Mouse (Mus musculus) gastrocnemius, adult 2 months (tissue): ENCODE data around the gene Spc24. TPM values are rescaled to one million over a fixed set of nuclear protein-coding genes. Genes with fewer than 3 reads are reported as not detected.

Experiments used
- DNase-seq: peaks from one replicate; pipeline ENCODE4 v3.0.0; 2022
- H3K27ac ChIP-seq: fragments of 200-600 bp; 2 replicates; pipeline ENCODE4 v1.8.1; 2022; ENCODE audit warnings: mild to moderate bottlenecking
- H3K4me3 ChIP-seq: fragments of 200-600 bp; 2 replicates; pipeline ENCODE4 v1.8.1; 2022; ENCODE audit warnings: mild to moderate bottlenecking, moderate library complexity
- CTCF ChIP-seq: fragments of 200-600 bp; IDR thresholded peaks from 2 replicates; pipeline ENCODE4 v1.8.1; 2022; ENCODE audit warnings: antibody characterized with exemption, mild to moderate bottlenecking, moderate library complexity
- intact Hi-C: fragments of 180-260 bp; cut with DNase I; formaldehyde crosslinking; loops from one replicate; pipeline ENCODE4 v1.15.1; 2025
- long read RNA-seq, 2 experiments: library from polyadenylated mRNA; stranded (forward); transcript quantifications; one replicate each; pipeline ENCODE4 v2.0.0; 2021
- total RNA-seq, 2 experiments: library from RNA; stranded (reverse); gene quantifications; 2 replicates each; pipeline ENCODE4 v1.2.3; 2021

Spc24 gene
- under 1 TPM; 0.50 to 0.89 TPM for total RNA-seq
- long read RNA-seq, experiment 1, partial matches to known transcripts: 0 of 3 reads
- long read RNA-seq, experiment 1, other reads (novel, unspliced or antisense): 1 of 3 reads
- long read RNA-seq, experiment 2, partial matches to known transcripts: 0 of 3 reads
- long read RNA-seq, experiment 2, other reads (novel, unspliced or antisense): 0 of 3 reads

DNA sequence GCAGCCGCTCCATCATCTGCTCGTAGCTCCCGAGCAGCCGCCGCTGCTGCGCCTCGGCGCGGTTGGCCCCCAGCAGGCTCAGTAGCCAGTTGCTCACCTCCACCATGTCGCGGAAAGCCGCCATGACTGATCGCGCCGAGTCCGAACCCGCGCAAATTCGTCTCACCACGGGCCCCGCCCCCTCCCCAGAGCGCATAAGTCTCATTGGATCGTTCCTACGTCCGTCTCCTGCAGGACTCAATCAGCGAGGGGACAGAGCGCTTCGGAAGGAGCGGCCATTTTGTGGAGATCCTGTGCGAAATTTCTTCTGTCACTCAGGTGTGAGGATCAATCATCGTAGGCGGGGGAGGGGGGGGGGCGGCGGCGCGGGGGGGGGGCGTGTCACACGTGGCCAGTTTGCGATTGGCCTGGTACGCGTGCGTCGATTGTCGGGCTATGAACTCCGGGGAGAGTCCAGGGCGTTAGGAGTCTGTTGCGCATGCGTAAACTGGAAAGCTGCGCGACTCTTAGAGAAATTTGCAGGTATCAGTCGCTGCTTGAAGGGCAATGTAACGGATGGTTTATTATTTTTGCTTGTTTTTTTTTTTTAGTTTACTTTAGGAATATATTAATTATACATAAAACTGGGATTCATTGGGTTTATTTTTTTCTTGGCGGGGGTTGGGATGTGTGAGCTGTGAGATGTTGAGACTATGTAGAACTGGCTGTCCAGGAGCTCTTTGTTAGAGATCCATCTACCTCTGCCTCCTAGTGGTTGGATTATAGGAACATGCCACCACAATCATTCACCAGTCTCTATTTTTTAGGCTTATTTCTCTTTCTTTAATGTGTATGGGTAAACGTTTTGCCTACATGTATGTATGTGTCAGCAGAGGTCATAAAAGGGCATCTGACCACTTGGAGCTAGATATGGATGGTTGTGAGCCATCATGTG lies at the start of gene Spc24:
Spc24 (minus strand) TSS at position 149 of the 934 bp plus-strand sequence.
- Histone ChIP-seq H3K27ac (peak within 1 kb of the TSS; percentile 87), H3K4me3 (peak within 1 kb of the TSS; percentile 92)
- intact Hi-C loops: loop anchor here (5.0 kb wide), 1 partner anchor 38 kb away; the partner anchor contains the start of gene Ldlr
- TF ChIP-seq CTCF: peak; percentile 39; the same call in 1 of the 2 replicates
- peak; percentile 95 for DNase-seq

DNA sequence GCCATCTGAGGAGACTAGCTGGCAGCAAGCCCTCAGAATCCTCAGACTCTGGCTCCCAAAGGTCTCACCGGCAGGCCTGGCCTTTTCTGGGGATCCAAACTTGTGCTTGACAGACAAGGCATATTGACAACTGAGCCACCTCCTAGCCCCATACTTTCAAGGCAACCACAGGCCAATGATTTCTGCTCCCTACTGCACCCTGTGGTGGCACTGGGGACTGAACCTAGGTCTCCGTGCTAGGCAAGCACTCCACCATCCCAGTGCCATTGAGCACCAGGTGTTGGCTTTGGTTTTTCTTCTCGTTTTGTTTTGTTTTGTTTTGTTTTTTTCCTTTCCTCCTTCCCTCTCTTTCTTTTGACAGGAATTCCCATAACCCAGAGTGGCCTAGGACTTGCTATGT lies 48.5 kb upstream of the Spc24 start:
- Histone ChIP-seq H3K27ac (no peak overlapping the region), H3K4me3 (no peak overlapping the region)
- no peak for TF ChIP-seq CTCF
- DNase-seq: no peak
- intact Hi-C loops: no loop called here

DNA sequence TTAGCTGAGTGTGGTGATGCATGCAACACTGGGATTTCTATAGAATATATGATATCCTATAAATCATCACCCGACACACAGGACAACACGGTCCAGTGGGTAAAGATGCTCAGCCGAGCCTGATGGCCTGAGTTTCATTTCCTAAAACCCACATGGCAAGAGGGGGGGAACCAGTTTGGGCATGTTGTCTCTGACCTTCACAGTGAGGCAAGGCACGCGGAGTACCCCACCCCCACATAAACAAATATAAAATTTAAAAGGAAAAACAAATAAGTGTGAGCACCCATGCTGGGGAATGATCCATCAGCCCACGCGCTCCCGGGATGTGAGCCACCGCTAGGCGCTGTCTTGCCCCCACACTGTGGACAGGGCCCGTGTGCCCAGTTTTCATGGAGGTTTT lies 46.9 kb upstream of the Spc24 start:
- no peak overlapping the region for H3K4me3 ChIP-seq
- DNase-seq: no peak
- no peak overlapping the region for H3K27ac ChIP-seq
- no peak for TF ChIP-seq CTCF
- intact Hi-C loops: no loop called here

DNA sequence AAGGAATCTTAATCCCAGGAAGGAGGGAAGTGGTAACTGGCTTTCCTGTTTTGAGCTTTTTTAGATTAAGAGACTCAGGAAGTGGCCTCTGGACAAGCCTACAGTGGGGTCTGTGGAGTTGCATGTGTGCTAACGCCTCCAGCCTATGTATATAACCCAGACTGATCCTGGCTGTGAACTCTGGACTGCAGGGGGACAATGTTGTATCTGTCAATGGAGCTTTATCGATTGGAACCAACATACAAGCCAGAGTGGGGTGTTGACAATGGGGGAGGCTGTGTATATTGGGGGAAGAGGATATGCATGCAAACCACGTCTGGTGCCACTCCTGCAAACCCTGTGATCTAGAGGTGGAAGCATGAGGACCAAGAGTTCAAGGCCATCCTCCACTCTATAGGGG lies 46.3 kb upstream of the Spc24 start:
- TF ChIP-seq CTCF: no peak
- DNase-seq: no peak
- Histone ChIP-seq H3K4me3 (no peak overlapping the region), H3K27ac (no peak overlapping the region)
- intact Hi-C loops: no loop called here

DNA sequence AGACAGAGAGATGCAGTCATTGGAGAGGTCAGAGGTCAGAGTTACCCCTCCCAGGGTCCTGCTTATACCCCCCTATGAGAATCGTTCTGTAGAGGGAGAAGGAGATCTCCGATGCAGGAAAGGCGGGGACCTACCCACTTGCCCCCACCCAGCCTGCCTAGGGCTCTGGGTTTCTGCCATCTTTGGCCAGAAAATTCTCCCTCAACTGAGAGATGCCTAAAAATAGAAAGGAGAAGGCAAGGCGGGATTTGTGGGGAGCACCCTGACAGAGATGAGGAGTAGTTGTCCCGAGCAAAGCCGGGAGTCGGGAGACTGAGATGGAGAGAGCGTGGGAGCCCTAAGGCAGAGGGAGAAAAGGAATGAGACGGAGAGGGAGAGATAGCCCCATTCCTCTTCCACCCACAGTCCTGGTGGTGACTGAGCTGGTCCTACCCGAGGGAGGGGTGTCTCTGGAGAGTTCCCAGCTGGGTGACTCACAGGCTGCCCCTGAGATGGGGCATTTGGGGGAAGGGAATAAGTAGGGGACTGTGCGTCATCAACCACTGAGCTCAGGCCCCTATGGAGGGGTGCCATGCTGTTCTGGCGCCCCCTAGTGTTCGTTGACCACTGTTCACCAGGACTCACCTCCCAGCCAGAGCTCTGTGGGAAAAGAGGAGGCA lies 44.0 kb upstream of the Spc24 start:
- DNase-seq: peak; percentile 92
- H3K27ac ChIP-seq: peak overlapping the region; percentile 86
- peak overlapping the region; percentile 57 for H3K4me3 ChIP-seq
- peak; percentile 99 for TF ChIP-seq CTCF
- intact Hi-C loops: loop anchor here (1.0 to 2.0 kb wide), 3 partner anchors 17 to 111 kb away; no protein-coding TSS in a partner anchor

DNA sequence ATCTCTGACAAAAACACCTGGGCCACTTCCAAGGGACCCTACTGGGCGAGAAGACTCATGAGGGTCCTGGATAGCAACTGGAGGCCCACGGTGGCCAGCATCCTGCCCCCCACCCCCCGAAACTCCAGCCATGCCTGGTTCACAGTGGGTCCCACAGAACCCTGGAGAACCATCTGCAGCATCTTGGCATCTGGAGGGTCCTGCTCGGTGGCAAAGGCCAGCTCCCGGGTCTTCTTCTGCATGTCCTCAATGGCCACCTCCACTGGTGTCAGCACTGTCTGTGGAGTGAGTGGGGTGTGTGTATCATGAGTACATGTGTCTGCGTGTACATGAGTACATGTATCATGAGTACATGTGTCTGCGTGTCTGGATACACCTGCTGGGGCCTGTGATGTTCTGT lies 41.5 kb upstream of the Spc24 start:
- TF ChIP-seq CTCF: no peak
- no peak for DNase-seq
- Histone ChIP-seq H3K27ac (no peak overlapping the region), H3K4me3 (no peak overlapping the region)
- intact Hi-C loops: no loop called here

DNA sequence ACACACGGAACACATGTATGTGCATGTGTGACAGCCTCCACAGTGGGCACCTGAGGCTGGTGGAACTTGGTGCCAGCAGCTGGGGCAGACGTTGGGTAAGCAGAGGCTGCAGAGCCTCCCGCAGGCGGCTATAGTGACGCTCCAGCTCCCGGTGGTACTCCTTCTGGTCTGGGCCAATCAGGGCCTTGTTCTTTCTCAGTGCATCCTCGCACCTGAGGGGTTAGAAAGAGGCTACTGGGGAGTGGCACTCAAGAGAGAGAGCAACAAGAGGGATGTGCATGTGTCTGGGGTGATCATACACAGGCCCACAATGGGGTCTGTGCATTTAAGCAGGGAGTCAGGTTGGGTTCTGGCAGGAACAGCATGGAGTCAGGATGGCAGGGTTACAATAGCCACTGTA lies 41.0 kb upstream of the Spc24 start:
- no peak for TF ChIP-seq CTCF
- intact Hi-C loops: no loop called here
- no peak for DNase-seq
- Histone ChIP-seq H3K4me3 (no peak overlapping the region), H3K27ac (no peak overlapping the region)

DNA sequence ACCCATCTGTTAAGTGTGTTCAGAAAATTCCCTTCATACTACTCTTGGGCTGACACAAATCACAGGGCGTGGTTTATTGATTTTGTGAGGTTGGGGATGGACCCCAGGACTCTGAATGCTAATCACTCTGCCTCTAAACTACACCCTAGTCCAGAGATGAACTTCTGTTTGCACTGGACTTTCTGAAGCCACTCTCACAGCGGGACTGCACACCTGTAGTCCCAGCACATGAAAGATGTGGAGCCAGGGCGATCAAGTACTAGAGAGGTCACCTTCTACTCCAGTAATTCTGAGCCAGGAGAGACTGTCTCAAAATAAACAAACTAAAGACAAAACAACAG lies 38.9 kb upstream of the Spc24 start:
- Histone ChIP-seq H3K27ac (peak overlapping the region; percentile 96), H3K4me3 (peak overlapping the region; percentile 90)
- DNase-seq: no peak
- intact Hi-C loops: no loop called here
- TF ChIP-seq CTCF: no peak

DNA sequence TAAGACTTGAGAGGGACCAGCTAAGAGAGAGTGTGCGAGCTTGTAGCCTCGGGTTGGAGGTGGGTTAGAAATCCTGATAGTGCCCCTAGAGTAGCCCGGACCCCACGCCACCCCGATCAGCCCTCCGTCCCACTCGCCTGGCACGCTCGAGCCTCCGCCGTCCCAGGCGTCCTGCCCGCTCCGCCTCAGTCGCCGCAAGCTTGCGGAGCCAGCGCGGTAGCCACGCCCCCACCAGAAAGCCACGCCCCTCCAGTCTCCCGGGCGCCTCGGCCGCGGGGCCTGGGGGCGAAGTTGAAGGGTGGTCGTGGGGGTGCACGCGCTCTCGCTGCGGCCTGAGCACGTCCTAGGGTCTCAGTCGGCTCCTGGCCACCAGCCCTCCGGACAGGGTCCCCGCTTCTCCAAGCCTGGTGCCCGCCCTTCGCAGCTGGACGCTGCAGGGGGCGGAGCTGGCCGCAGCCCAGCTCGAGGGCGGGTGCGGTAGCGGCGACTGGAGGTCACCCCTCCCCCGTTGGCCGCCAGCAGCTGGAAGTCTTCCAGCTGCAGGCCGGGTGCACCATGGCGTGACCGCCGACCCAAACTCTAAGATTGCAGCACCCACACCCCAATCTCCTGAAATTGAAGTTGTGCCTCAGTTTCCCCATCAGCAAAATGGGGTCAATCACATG lies 38.4 kb upstream of the Spc24 start, which contains the start of gene Kank2:
Kank2 (minus strand) TSS at position 400 of the 665 bp plus-strand sequence.
- Histone ChIP-seq H3K27ac (peak within 1 kb of the TSS; percentile 96), H3K4me3 (peak within 1 kb of the TSS; percentile 90)
- no peak for TF ChIP-seq CTCF
- intact Hi-C loops: no loop called here
- DNase-seq: peak; percentile 96

DNA sequence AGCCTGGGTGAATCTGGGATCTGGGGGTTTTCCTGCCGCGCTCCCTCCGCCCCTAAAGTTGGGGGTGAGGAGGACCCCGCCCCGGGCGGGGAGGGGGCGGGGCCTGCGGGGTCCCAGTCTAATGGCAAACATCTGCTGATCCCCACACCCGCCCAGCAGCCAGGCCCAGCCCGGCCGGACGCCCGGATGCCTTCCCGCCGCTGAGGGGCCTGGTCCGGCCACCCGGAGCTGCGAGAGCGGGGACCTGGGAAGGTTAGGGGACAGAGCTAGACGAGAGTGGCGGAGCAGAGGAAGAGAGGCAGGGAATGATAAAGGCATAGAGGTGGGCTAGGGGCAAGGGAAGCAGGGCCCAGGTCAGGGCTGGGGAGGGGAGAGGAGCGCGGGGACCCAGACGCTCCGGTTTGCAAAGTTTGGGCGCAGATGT lies 37.8 kb upstream of the Spc24 start:
- H3K4me3 ChIP-seq: peak overlapping the region; percentile 90
- peak overlapping the region; percentile 96 for H3K27ac ChIP-seq
- TF ChIP-seq CTCF: no peak
- DNase-seq: peak; percentile 89
- intact Hi-C loops: no loop called here

DNA sequence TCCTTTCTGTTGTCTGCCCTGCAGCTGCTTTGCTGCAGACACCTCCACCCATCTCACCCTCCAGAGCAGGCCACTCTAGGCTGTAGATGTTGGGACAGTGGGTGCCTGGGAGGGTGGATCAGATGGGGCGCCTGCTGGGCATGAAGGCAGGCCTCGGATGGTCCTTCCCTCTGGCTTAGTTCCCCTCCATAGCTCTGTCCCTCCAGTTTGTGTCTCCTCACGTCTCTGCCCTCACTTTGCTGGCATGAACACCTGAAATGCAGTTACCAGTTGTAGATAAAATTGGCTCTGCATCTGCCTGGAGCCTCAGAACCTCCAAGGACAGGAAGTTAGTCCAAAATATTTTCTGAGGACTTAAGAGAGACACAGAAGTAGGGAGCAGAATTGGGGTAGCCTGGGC lies 36.8 kb upstream of the Spc24 start:
- intact Hi-C loops: no loop called here
- no peak for DNase-seq
- no peak for TF ChIP-seq CTCF
- H3K4me3 ChIP-seq: peak overlapping the region; percentile 90
- peak overlapping the region; percentile 96 for H3K27ac ChIP-seq

DNA sequence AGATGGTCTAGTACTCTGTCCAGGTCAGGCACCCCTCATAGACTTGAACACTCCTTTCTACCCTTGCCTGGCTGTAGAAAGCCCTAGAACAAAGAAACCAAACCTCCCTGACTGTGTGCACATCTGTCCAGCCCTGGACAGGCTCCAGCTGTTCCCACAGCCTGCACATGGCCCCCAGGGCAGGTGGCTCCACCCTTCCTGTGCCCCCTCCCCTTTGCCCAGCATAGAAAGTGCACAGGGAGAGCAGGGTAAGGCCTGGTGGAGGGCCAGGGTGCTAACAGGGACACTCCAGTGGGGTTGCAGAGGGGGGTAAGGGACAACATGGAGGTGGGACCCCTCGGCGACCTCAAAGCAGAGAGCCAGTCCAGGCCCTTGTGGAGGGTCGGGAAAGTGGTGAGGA lies 36.2 kb upstream of the Spc24 start:
- peak; percentile 44 for DNase-seq
- intact Hi-C loops: no loop called here

More for the DNA sequence above, 36.2 kb upstream of the Spc24 start:
- H3K27ac ChIP-seq: peak overlapping the region; percentile 96
- no peak for TF ChIP-seq CTCF
- peak overlapping the region; percentile 90 for H3K4me3 ChIP-seq
